Mouse (Mus musculus) neural tube, embryonic 13.5 days (tissue): ENCODE measurements around the gene Rsu1. TPM values are rescaled to one million over a fixed set of nuclear protein-coding genes. Genes with fewer than 3 reads are reported as not detected.
A peak's percentile ranks its signal among the peaks of the same experiment; 100 is the strongest.
"Not testable (repeated sequence)": the region's sequence is repeated elsewhere in the genome, so short reads cannot be mapped to it uniquely, and the experiment has no call there.

Experiments
- ATAC-seq: fragments of 200-750 bp; cut with Nextera tagmentation; 2 replicates; pipeline ENCODE4 v1.8.0; 2017; ENCODE audit warnings: low read depth, mild to moderate bottlenecking, moderate TSS enrichment, moderate library complexity
- H3K27ac ChIP-seq: fragments of 300-500 bp; sonication (generic); replicated peaks from 2 replicates; pipeline ENCODE4 v1.5.1; 2015; ENCODE audit warnings: moderate library complexity, mild to moderate bottlenecking, inconsistent platforms
- H3K27me3 ChIP-seq: fragments of 300-500 bp; sonication (generic); 2 replicates; pipeline ENCODE4 v1.6.1; 2015; ENCODE audit warnings: mild to moderate bottlenecking, inconsistent platforms
- H3K36me3 ChIP-seq: fragments of 300-500 bp; sonication (generic); 2 replicates; pipeline ENCODE4 v1.6.1; 2015; ENCODE audit warnings: mild to moderate bottlenecking, inconsistent platforms
- H3K4me1 ChIP-seq: fragments of 300-500 bp; sonication (generic); replicated peaks from 2 replicates; pipeline ENCODE4 v1.6.1; 2015; ENCODE audit warnings: inconsistent platforms
- H3K4me2 ChIP-seq: fragments of 300-500 bp; sonication (generic); 2 replicates; pipeline ENCODE4 v1.6.1; 2015; ENCODE audit warnings: inconsistent platforms, mild to moderate bottlenecking, moderate library complexity
- H3K4me3 ChIP-seq: fragments of 300-500 bp; sonication (generic); 2 replicates; pipeline ENCODE4 v1.5.1; 2015; ENCODE audit warnings: mild to moderate bottlenecking, inconsistent platforms
- H3K9ac ChIP-seq: fragments of 300-500 bp; sonication (generic); 2 replicates; pipeline ENCODE4 v1.6.1; 2015; ENCODE audit warnings: moderate library complexity, mild to moderate bottlenecking, inconsistent platforms
- H3K9me3 ChIP-seq: fragments of 300-500 bp; sonication (generic); 2 replicates; pipeline ENCODE4 v1.6.1; 2016; ENCODE audit warnings: inconsistent platforms
- WGBS: fragments of 180-500 bp; shearing (Covaris S2); methylation state at CpG from one replicate; pipeline ENCODE4 v1.1.7; 2015; 5-methylcytosine and 5-hydroxymethylcytosine counted together
- polyA plus RNA-seq: library from polyadenylated mRNA; unstranded; fragments of >200 nt; fragmentation: Nextera tagmentation; extraction: Ambion mirVana; gene quantifications from 2 replicates; pipeline ENCODE4 v1.2.1, GENCODE M21; 2015

Gene Rsu1
- polyA plus RNA-seq, 1 experiment from 2014 or later: 68.4 TPM

DNA sequence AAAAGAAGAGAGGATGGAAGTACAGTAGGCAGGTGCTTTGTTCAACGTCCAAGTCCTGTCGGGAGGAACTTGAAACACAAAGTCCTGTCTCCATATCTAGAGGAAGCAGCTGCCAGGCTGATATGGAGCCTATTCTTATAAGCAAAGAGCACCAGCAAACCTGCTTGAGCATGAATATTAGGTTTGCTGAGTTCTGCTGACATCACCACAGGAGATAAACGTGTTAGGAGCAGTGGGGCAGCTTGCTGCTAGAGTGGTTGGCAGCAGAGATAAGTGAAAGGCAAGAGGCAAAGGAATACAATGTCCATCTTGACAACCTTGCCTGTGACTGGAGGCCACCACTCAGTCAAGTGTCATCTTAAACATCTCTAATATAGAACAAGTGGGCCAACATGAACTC, 89.3 kb downstream of the Rsu1 start:
- not testable (repeated sequence) for H3K27ac ChIP-seq, H3K9ac ChIP-seq, H3K9me3 ChIP-seq, H3K36me3 ChIP-seq, ATAC-seq, H3K4me2 ChIP-seq, H3K27me3 ChIP-seq, H3K4me3 ChIP-seq
- 100% methylated on average over 1 of the region's 3 CpGs for WGBS
- H3K4me1 ChIP-seq: peaks cover 16% of the 10 kb centered on the region

- Histone ChIP-seq H3K9me3 (no peaks in the 10 kb centered on the region), H3K27ac (peak overlapping the region; percentile 69), H3K27me3 (no peaks in the 10 kb centered on the region), H3K36me3 (no peaks in the 10 kb centered on the region), H3K4me1 (peaks cover 48% of the 10 kb centered on the region), H3K4me2 (peak overlapping the region; percentile 13), H3K4me3 (no peak overlapping the region), H3K9ac (no peak overlapping the region)
- WGBS: 40% methylated on average over 10 of the region's 10 CpGs
- ATAC-seq: peak; percentile 30; the same call in 1 of the 2 replicates
Measured at GRCm38 (mm10) chr2:13177698-13178395, 93.4 kb downstream of the Rsu1 start.

DNA sequence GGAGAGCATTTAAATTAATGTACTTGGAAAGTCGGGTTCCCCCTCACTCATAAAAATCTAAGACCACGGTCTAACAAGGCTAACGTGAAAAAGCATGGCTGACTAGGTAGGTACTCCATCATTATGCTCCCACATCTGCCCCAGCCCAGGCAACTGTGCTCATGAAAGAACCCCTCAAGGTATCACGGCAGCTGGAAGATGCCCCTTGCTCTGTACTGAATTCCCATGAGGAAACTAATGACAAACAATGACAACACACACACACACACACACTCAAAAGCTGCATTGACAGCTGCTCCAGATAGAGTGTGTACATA, 95.0 kb downstream of the Rsu1 start:
- peak; percentile 76 for ATAC-seq
- 32% methylated on average over 4 of the region's 4 CpGs for WGBS
- H3K4me3 ChIP-seq: peak overlapping the region; percentile 24; the same call in 1 of the 2 replicates

GRCm38 (mm10) chr2:13175536-13176303, 95.5 kb downstream of the Rsu1 start:
- H3K4me1 ChIP-seq: peaks cover 48% of the 10 kb centered on the region
- no peaks in the 10 kb centered on the region for H3K9me3 ChIP-seq
- peak; percentile 88 for ATAC-seq
- H3K36me3 ChIP-seq: no peaks in the 10 kb centered on the region
- H3K27ac ChIP-seq: peak overlapping the region; percentile 79
- 24% methylated on average over 28 of the region's 28 CpGs for WGBS
- no peaks in the 10 kb centered on the region for H3K27me3 ChIP-seq
- peak overlapping the region; percentile 52 for H3K9ac ChIP-seq
- peak overlapping the region; percentile 52 for H3K4me2 ChIP-seq
- H3K4me3 ChIP-seq: peak overlapping the region; percentile 24

More for the DNA sequence above, 95.0 kb downstream of the Rsu1 start:
- no peak overlapping the region for H3K9ac ChIP-seq
- no peaks in the 10 kb centered on the region for H3K36me3 ChIP-seq
- peak overlapping the region; percentile 79 for H3K27ac ChIP-seq
- no peaks in the 10 kb centered on the region for H3K9me3 ChIP-seq
- no peaks in the 10 kb centered on the region for H3K27me3 ChIP-seq
- H3K4me2 ChIP-seq: peak overlapping the region; percentile 52
- H3K4me1 ChIP-seq: peaks cover 48% of the 10 kb centered on the region

- no peaks in the 10 kb centered on the region for H3K36me3 ChIP-seq
- H3K9me3 ChIP-seq: no peaks in the 10 kb centered on the region
- H3K27ac ChIP-seq: peak overlapping the region; percentile 29; the same call in 1 of the 2 replicates
- H3K4me2 ChIP-seq: peak overlapping the region; percentile 52
- H3K9ac ChIP-seq: no peak overlapping the region
- H3K27me3 ChIP-seq: no peaks in the 10 kb centered on the region
- peaks cover 48% of the 10 kb centered on the region for H3K4me1 ChIP-seq
- no peak for ATAC-seq
- no peak overlapping the region for H3K4me3 ChIP-seq
- WGBS: 40% methylated on average over 7 of the region's 7 CpGs
Measured at GRCm38 (mm10) chr2:13174461-13174860, 96.8 kb downstream of the Rsu1 start.

GRCm38 (mm10) chr2:13170651-13171050, 100.6 kb downstream of the Rsu1 start:
- H3K9me3 ChIP-seq: no peaks in the 10 kb centered on the region
- no peak overlapping the region for H3K27ac ChIP-seq

DNA sequence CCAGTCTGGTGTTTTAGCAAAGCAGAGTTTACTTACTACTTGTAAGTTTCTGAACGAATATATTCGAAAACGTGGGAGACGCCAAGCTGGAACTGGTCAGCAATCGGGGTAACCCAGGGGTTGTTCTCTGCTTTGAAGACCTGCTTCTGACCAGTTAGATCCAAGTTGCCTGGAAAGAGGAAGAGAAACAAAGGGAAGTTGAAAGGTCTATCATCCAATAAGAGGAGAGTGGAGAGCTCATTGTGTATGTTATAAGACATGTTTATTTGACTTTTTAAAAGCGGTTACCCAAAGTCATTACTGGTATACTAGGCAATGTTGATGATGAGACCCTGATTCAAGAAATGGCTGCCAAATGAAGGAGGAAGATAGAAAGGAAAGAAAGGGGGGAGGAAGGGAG, 101.3 kb downstream of the Rsu1 start:
- H3K9me3 ChIP-seq: no peaks in the 10 kb centered on the region
- no peak for ATAC-seq
- WGBS: 96% methylated on average over 6 of the region's 6 CpGs
- H3K4me3 ChIP-seq: no peak overlapping the region
- H3K9ac ChIP-seq: no peak overlapping the region
- H3K27ac ChIP-seq: no peak overlapping the region
- no peak overlapping the region for H3K4me2 ChIP-seq
- H3K4me1 ChIP-seq: peaks cover 13% of the 10 kb centered on the region
- H3K36me3 ChIP-seq: no peaks in the 10 kb centered on the region
- H3K27me3 ChIP-seq: no peaks in the 10 kb centered on the region

More at GRCm38 (mm10) chr2:13170651-13171050, 100.6 kb downstream of the Rsu1 start:
- 56% methylated on average over 5 of the region's 5 CpGs for WGBS
- no peaks in the 10 kb centered on the region for H3K27me3 ChIP-seq
- peaks cover 20% of the 10 kb centered on the region for H3K4me1 ChIP-seq
- H3K36me3 ChIP-seq: no peaks in the 10 kb centered on the region
- no peak for ATAC-seq
- H3K9ac ChIP-seq: no peak overlapping the region
- H3K4me2 ChIP-seq: no peak overlapping the region
- no peak overlapping the region for H3K4me3 ChIP-seq

- Histone ChIP-seq H3K4me2 (no peak overlapping the region), H3K27ac (no peak overlapping the region), H3K36me3 (no peaks in the 10 kb centered on the region), H3K9me3 (no peaks in the 10 kb centered on the region), H3K4me3 (no peak overlapping the region), H3K4me1 (peaks cover 7% of the 10 kb centered on the region), H3K27me3 (no peaks in the 10 kb centered on the region), H3K9ac (no peak overlapping the region)
- ATAC-seq: no peak
- WGBS: 83% methylated on average over 4 of the region's 4 CpGs
Measured at GRCm38 (mm10) chr2:13169158-13169890, 101.9 kb downstream of the Rsu1 start.

GRCm38 (mm10) chr2:13168743-13169142, 102.5 kb downstream of the Rsu1 start:
- Histone ChIP-seq H3K4me2 (no peak overlapping the region), H3K9me3 (no peaks in the 10 kb centered on the region), H3K27me3 (no peaks in the 10 kb centered on the region), H3K4me1 (0 out of 2 replicates have a peak, but pooled peaks cover 1% of the 10 kb centered on the region), H3K9ac (no peak overlapping the region), H3K4me3 (no peak overlapping the region), H3K27ac (no peak overlapping the region), H3K36me3 (no peaks in the 10 kb centered on the region)
- ATAC-seq: no peak
- 53% methylated on average over 5 of the region's 5 CpGs for WGBS

- Histone ChIP-seq H3K4me1 (no peaks in the 10 kb centered on the region), H3K36me3 (0 out of 2 replicates have a peak, but pooled peaks cover 3% of the 10 kb centered on the region), H3K9me3 (no peaks in the 10 kb centered on the region), H3K4me3 (no peak overlapping the region), H3K27me3 (no peaks in the 10 kb centered on the region), H3K27ac (no peak overlapping the region), H3K9ac (no peak overlapping the region), H3K4me2 (no peak overlapping the region)
- ATAC-seq: no peak
- WGBS: 69% methylated on average over 2 of the region's 2 CpGs
Measured at GRCm38 (mm10) chr2:13161717-13162116, 109.5 kb downstream of the Rsu1 start.

- no peak overlapping the region for H3K4me3 ChIP-seq
- H3K4me2 ChIP-seq: no peak overlapping the region
- ATAC-seq: 0 out of 2 replicates have a peak, but pooled peaks have one; percentile 23
- H3K27ac ChIP-seq: no peak overlapping the region
- H3K4me1 ChIP-seq: no peaks in the 10 kb centered on the region
- no peaks in the 10 kb centered on the region for H3K27me3 ChIP-seq
- 62% methylated on average over 6 of the region's 6 CpGs for WGBS
- no peaks in the 10 kb centered on the region for H3K9me3 ChIP-seq
- H3K9ac ChIP-seq: no peak overlapping the region
- no peaks in the 10 kb centered on the region for H3K36me3 ChIP-seq
Measured at GRCm38 (mm10) chr2:13145245-13145644, 126.0 kb downstream of the Rsu1 start.

GRCm38 (mm10) chr2:13134890-13135289, 136.3 kb downstream of the Rsu1 start:
- no peaks in the 10 kb centered on the region for H3K9me3 ChIP-seq
- WGBS: 84% methylated on average over 2 of the region's 2 CpGs
- H3K9ac ChIP-seq: no peak overlapping the region
- H3K4me2 ChIP-seq: no peak overlapping the region
- no peaks in the 10 kb centered on the region for H3K36me3 ChIP-seq
- H3K27me3 ChIP-seq: no peaks in the 10 kb centered on the region
- H3K4me3 ChIP-seq: no peak overlapping the region
- peaks cover 9% of the 10 kb centered on the region for H3K4me1 ChIP-seq
- ATAC-seq: no peak
- H3K27ac ChIP-seq: no peak overlapping the region
